Mouse (Mus musculus): ENCODE data around the gene Gm21852.
"Not testable (repeated sequence)": the region's sequence is repeated elsewhere in the genome, so short reads cannot be mapped to it uniquely, and the experiment has no call there.

Gene Gm21852

DNA sequence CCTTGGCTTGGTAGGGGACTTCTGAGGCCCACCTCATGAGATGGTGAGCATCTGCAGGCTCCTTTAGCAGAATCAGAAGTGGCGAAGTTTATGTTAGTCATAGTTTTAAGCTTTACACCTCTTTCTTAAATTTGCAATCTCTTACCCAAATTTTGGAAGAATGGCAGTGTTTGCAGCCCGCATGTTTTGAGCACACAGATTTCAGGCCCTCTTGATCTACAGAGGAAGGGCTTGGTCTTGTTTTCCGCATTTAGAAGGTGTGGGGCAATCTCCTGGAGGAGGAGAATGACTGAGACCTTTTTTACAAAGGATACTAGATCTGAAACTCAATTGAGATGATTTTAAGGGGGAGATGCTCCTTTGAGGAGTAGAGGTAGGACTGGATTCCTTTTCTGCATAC, at the start of gene Gm21852:
Gene Gm21852 (minus strand): TSS at position 101 of the 400 bp plus-strand sequence.
- not testable (repeated sequence) for DNase-seq (ENCODE audit: low spot score)

Measured in layer of hippocampus, adult 9-10 months (tissue).